Mouse (Mus musculus) urinary bladder, adult 2 months (tissue): ENCODE measurements around the gene Morn1. TPM values are rescaled to one million over a fixed set of nuclear protein-coding genes. Genes with fewer than 3 reads are reported as not detected.
A peak's percentile ranks its signal among the peaks of the same experiment; 100 is the strongest.

Source experiments
- DNase-seq: peaks from one replicate; pipeline ENCODE4 v3.0.0; 2022; ENCODE audit warnings: low spot score
- polyA plus RNA-seq: library from polyadenylated mRNA; depleted of rRNA; stranded (reverse); fragments of >200 nt; gene quantifications from 2 replicates; pipeline ENCODE4 v1.2.3, GENCODE M21; 2012; rRNA removed

The Morn1 gene
- polyA plus RNA-seq: 6.7 and 7.0 TPM in 2 replicates

- peak; percentile 97 for DNase-seq
These were observed at the start of gene Morn1, which contains the start of gene Rer1 for GRCm38 (mm10) chr4:155086108-155087024. Morn1 (plus strand) TSS chr4:155086577. Rer1 (minus strand) TSS chr4:155086382.

GRCm38 (mm10) chr4:155040197-155040596 is 46.2 kb upstream of the Morn1 start:
- DNase-seq: no peak

- DNase-seq: no peak
These were observed 45.7 kb upstream of the Morn1 start for GRCm38 (mm10) chr4:155040696-155041095.

- DNase-seq: no peak
These were observed 43.6 kb upstream of the Morn1 start for GRCm38 (mm10) chr4:155042606-155043288.

GRCm38 (mm10) chr4:155043289-155043625 is 43.1 kb upstream of the Morn1 start:
- no peak for DNase-seq

- DNase-seq: no peak
These were observed 39.7 kb upstream of the Morn1 start for GRCm38 (mm10) chr4:155046636-155047035.

- no peak for DNase-seq
These were observed 36.3 kb upstream of the Morn1 start for GRCm38 (mm10) chr4:155050116-155050515.

GRCm38 (mm10) chr4:155056724-155057123 is 29.7 kb upstream of the Morn1 start, which contains the start of gene Plch2:
Plch2 (minus strand) TSS chr4:155056784.
- peak; percentile 58 for DNase-seq

GRCm38 (mm10) chr4:155058325-155058724 is 28.1 kb upstream of the Morn1 start:
- DNase-seq: peak; percentile 53

GRCm38 (mm10) chr4:155063895-155064294 is 22.5 kb upstream of the Morn1 start:
- no peak for DNase-seq

GRCm38 (mm10) chr4:155064474-155064873 is 21.9 kb upstream of the Morn1 start:
- no peak for DNase-seq

- DNase-seq: no peak
These were observed 20.2 kb upstream of the Morn1 start for GRCm38 (mm10) chr4:155065970-155066833.

- peak; percentile 92 for DNase-seq
These were observed 19.4 kb upstream of the Morn1 start, which contains the start of gene Pex10 for GRCm38 (mm10) chr4:155066834-155067522. Pex10 (plus strand) TSS chr4:155067016.

GRCm38 (mm10) chr4:155068357-155068972 is 17.9 kb upstream of the Morn1 start:
- no peak for DNase-seq

- no peak for DNase-seq
These were observed 17.2 kb upstream of the Morn1 start for GRCm38 (mm10) chr4:155069191-155069590.

- no peak for DNase-seq
These were observed 16.2 kb upstream of the Morn1 start for GRCm38 (mm10) chr4:155070199-155070598.

GRCm38 (mm10) chr4:155070921-155071320 is 15.5 kb upstream of the Morn1 start:
- DNase-seq: no peak

GRCm38 (mm10) chr4:155074418-155074817 is 12.0 kb upstream of the Morn1 start:
- DNase-seq: no peak

- no peak for DNase-seq
These were observed 11.2 kb upstream of the Morn1 start for GRCm38 (mm10) chr4:155075137-155075536.

- no peak for DNase-seq
These were observed 10.6 kb upstream of the Morn1 start for GRCm38 (mm10) chr4:155075813-155076212.

- no peak for DNase-seq
These were observed 9.7 kb upstream of the Morn1 start for GRCm38 (mm10) chr4:155076677-155077076.
